Mouse (Mus musculus): ENCODE measurements around the gene Ints6l.

DNA sequence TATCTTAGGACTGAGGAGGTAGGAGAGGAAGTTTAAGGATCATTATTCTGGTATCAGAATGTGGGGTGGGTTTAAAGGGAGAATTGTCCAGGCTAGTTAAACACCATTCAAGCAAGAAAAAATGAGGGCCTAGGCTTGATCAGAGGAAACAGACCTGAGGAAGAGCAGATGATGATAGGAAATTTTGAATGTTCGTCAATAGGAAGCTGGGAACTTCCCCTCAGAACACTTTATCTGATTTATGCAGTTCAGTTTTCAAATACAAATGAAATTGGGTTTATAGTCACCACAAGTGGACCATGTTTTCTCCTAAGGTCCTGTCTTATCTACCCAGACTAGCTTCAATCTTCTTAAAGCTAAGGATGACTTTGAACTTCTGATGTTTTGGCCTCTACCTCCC lies 49.2 kb upstream of the Ints6l start:
- TF ChIP-seq CHD2 (IDR thresholded peaks at IDR 0.05; ENCODE audit: low read depth, low read length) (no peak), ZNF384 (IDR thresholded peaks at IDR 0.05; ENCODE audit: low read depth, low read length) (no peak), MAFK (IDR thresholded peaks at IDR 0.05; ENCODE audit: insufficient read depth, low read depth, low read length) (no peak)
